Mouse (Mus musculus): ENCODE measurements around the gene Ppm1n. TPM values are rescaled to one million over a fixed set of nuclear protein-coding genes. Genes with fewer than 3 reads are reported as not detected.

Gene Ppm1n
- total RNA-seq, 1 experiment from 2014 or later = not detected

- ATAC-seq (ENCODE audit: extremely low read depth, insufficient number of reproducible peaks, low FRiP score, poor library complexity, severe bottlenecking) = no peak
These were observed 11.2 kb upstream of the Ppm1n start for GRCm38 (mm10) chr7:19290969-19291596.

- ATAC-seq (ENCODE audit: extremely low read depth, insufficient number of reproducible peaks, low FRiP score, poor library complexity, severe bottlenecking) = peak; percentile 34; the same call in 1 of the 2 replicates
These were observed 4.9 kb upstream of the Ppm1n start for GRCm38 (mm10) chr7:19284763-19285162.

GRCm38 (mm10) chr7:19283406-19283804 is 3.5 kb upstream of the Ppm1n start:
- ATAC-seq (ENCODE audit: extremely low read depth, insufficient number of reproducible peaks, low FRiP score, poor library complexity, severe bottlenecking) = no peak

GRCm38 (mm10) chr7:19282791-19283405 is 3.0 kb upstream of the Ppm1n start:
- ATAC-seq (ENCODE audit: extremely low read depth, insufficient number of reproducible peaks, low FRiP score, poor library complexity, severe bottlenecking) = 0 out of 2 replicates have a peak, but pooled peaks have one; percentile 20

- peak; percentile 34 for ATAC-seq (ENCODE audit: extremely low read depth, insufficient number of reproducible peaks, low FRiP score, poor library complexity, severe bottlenecking)
These were observed 2.5 kb upstream of the Ppm1n start, which contains the start of gene Rtn2 for GRCm38 (mm10) chr7:19282385-19282784. Gene Rtn2 (plus strand): TSS chr7:19282624.

GRCm38 (mm10) chr7:19281680-19282304 is 1.9 kb upstream of the Ppm1n start:
- peak; percentile 47 for ATAC-seq (ENCODE audit: extremely low read depth, insufficient number of reproducible peaks, low FRiP score, poor library complexity, severe bottlenecking)

GRCm38 (mm10) chr7:19279052-19279451 is 812 bp downstream of the Ppm1n start:
- ATAC-seq (ENCODE audit: extremely low read depth, insufficient number of reproducible peaks, low FRiP score, poor library complexity, severe bottlenecking) = no peak

- no peak for ATAC-seq (ENCODE audit: extremely low read depth, insufficient number of reproducible peaks, low FRiP score, poor library complexity, severe bottlenecking)
These were observed 3.6 kb downstream of the Ppm1n start for GRCm38 (mm10) chr7:19276253-19276652.

- peak; percentile 59 for ATAC-seq (ENCODE audit: extremely low read depth, insufficient number of reproducible peaks, low FRiP score, poor library complexity, severe bottlenecking)
These were observed 7.6 kb downstream of the Ppm1n start for GRCm38 (mm10) chr7:19272173-19272764.

GRCm38 (mm10) chr7:19271238-19272172 is 8.4 kb downstream of the Ppm1n start, which contains the start of gene Vasp:
Gene Vasp (minus strand): TSS chr7:19271817.
- ATAC-seq (ENCODE audit: extremely low read depth, insufficient number of reproducible peaks, low FRiP score, poor library complexity, severe bottlenecking) = peak; percentile 53

GRCm38 (mm10) chr7:19270509-19271237 is 9.2 kb downstream of the Ppm1n start:
- ATAC-seq (ENCODE audit: extremely low read depth, insufficient number of reproducible peaks, low FRiP score, poor library complexity, severe bottlenecking) = no peak

- no peak for ATAC-seq (ENCODE audit: extremely low read depth, insufficient number of reproducible peaks, low FRiP score, poor library complexity, severe bottlenecking)
These were observed 10.0 kb downstream of the Ppm1n start for GRCm38 (mm10) chr7:19269721-19270441.

GRCm38 (mm10) chr7:19268993-19269681 is 10.7 kb downstream of the Ppm1n start:
- ATAC-seq (ENCODE audit: extremely low read depth, insufficient number of reproducible peaks, low FRiP score, poor library complexity, severe bottlenecking) = no peak

GRCm38 (mm10) chr7:19267051-19267450 is 12.8 kb downstream of the Ppm1n start:
- ATAC-seq (ENCODE audit: extremely low read depth, insufficient number of reproducible peaks, low FRiP score, poor library complexity, severe bottlenecking) = no peak

GRCm38 (mm10) chr7:19265928-19266822 is 13.7 kb downstream of the Ppm1n start:
- ATAC-seq (ENCODE audit: extremely low read depth, insufficient number of reproducible peaks, low FRiP score, poor library complexity, severe bottlenecking) = peak; percentile 79

- no peak for ATAC-seq (ENCODE audit: extremely low read depth, insufficient number of reproducible peaks, low FRiP score, poor library complexity, severe bottlenecking)
These were observed 14.7 kb downstream of the Ppm1n start for GRCm38 (mm10) chr7:19265147-19265546.
